Mouse (Mus musculus): ENCODE results near the gene Dgkh. TPM values are rescaled to one million over a fixed set of nuclear protein-coding genes. Genes with fewer than 3 reads are reported as not detected.

The Dgkh gene
- polyA plus RNA-seq, 1 experiment from 2014 or later: 4.6 TPM

GRCm38 (mm10) chr14:78690387-78690786 lies 42.2 kb downstream of the Dgkh start:
- H3K27ac ChIP-seq (ENCODE audit: low read length): peak overlapping the region; percentile 49; the same call in 1 of the 2 replicates
- H3K36me3 ChIP-seq (ENCODE audit: insufficient read depth, low read length): no peaks in the 10 kb centered on the region
- H3K9me3 ChIP-seq (ENCODE audit: low read length): no peaks in the 10 kb centered on the region
- 65% methylated on average over 4 of the region's 4 CpGs for WGBS
- TF ChIP-seq EP300 (IDR thresholded peaks at IDR 0.05): no peak
- TF ChIP-seq CTCF (IDR thresholded peaks at IDR 0.05): no peak
- no peak overlapping the region for H3K4me2 ChIP-seq (replicated peaks; ENCODE audit: low read depth, low read length)
- ATAC-seq (no peak), DNase-seq (ENCODE audit: low spot score) (no peak)
- no peak overlapping the region for H3K9ac ChIP-seq (replicated peaks; ENCODE audit: low read depth)
- H3K27me3 ChIP-seq (replicated peaks; ENCODE audit: insufficient read depth, low read length): no peaks in the 10 kb centered on the region
- no peak overlapping the region for H3K4me3 ChIP-seq (ENCODE audit: low read depth, low read length)
- H3K4me1 ChIP-seq (ENCODE audit: insufficient read depth, low read depth, low read length): no peaks in the 10 kb centered on the region

GRCm38 (mm10) chr14:78689950-78690349 lies 42.6 kb downstream of the Dgkh start:
- no peak for TF ChIP-seq EP300 (IDR thresholded peaks at IDR 0.05)
- H3K27me3 ChIP-seq (replicated peaks; ENCODE audit: insufficient read depth, low read length): no peaks in the 10 kb centered on the region
- H3K4me1 ChIP-seq (ENCODE audit: insufficient read depth, low read depth, low read length): no peaks in the 10 kb centered on the region
- no peak overlapping the region for H3K9ac ChIP-seq (replicated peaks; ENCODE audit: low read depth)
- no peak for DNase-seq (ENCODE audit: low spot score)
- no peaks in the 10 kb centered on the region for H3K36me3 ChIP-seq (ENCODE audit: insufficient read depth, low read length)
- ATAC-seq: no peak
- no peak overlapping the region for H3K4me3 ChIP-seq (ENCODE audit: low read depth, low read length)
- H3K27ac ChIP-seq (ENCODE audit: low read length): no peak overlapping the region
- 91% methylated on average over 9 of the region's 9 CpGs for WGBS
- no peaks in the 10 kb centered on the region for H3K9me3 ChIP-seq (ENCODE audit: low read length)
- H3K4me2 ChIP-seq (replicated peaks; ENCODE audit: low read depth, low read length): no peak overlapping the region

DNA sequence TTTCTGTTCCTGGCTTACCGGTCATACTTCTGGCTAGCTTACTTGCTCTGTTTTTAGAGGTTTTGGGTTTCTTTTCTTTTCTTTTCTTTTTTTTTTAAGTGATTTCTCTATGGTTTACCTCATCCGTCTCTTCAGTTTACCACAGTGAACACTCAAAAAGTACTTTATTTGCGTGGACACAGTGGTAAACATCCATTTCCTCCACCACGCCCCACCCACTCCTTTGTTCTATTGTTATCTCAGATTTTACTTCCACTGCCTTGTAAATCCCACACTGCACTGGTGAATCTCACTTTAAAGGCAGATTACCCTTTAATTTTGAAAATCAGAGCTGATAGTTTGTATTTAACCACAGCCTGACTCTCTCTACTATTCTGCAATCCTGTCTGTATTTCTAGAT lies 44.9 kb downstream of the Dgkh start:
- H3K4me3 ChIP-seq (ENCODE audit: low read depth, low read length): no peak overlapping the region
- peak; percentile 43 for ATAC-seq
- no peaks in the 10 kb centered on the region for H3K27me3 ChIP-seq (replicated peaks; ENCODE audit: insufficient read depth, low read length)
- no peak overlapping the region for H3K4me2 ChIP-seq (replicated peaks; ENCODE audit: low read depth, low read length)
- DNase-seq (ENCODE audit: low spot score): peak; percentile 63
- no peak overlapping the region for H3K9ac ChIP-seq (replicated peaks; ENCODE audit: low read depth)
- H3K27ac ChIP-seq (ENCODE audit: low read length): peak overlapping the region; percentile 83
- H3K4me1 ChIP-seq (ENCODE audit: insufficient read depth, low read depth, low read length): no peaks in the 10 kb centered on the region
- TF ChIP-seq CTCF (IDR thresholded peaks at IDR 0.05) (no peak), EP300 (IDR thresholded peaks at IDR 0.05) (peak; percentile 84)
- no peaks in the 10 kb centered on the region for H3K36me3 ChIP-seq (ENCODE audit: insufficient read depth, low read length)
- H3K9me3 ChIP-seq (ENCODE audit: low read length): no peaks in the 10 kb centered on the region
- 56% methylated on average over 4 of the region's 4 CpGs for WGBS

GRCm38 (mm10) chr14:78686701-78687100 lies 45.9 kb downstream of the Dgkh start:
- no peak for ATAC-seq

DNA sequence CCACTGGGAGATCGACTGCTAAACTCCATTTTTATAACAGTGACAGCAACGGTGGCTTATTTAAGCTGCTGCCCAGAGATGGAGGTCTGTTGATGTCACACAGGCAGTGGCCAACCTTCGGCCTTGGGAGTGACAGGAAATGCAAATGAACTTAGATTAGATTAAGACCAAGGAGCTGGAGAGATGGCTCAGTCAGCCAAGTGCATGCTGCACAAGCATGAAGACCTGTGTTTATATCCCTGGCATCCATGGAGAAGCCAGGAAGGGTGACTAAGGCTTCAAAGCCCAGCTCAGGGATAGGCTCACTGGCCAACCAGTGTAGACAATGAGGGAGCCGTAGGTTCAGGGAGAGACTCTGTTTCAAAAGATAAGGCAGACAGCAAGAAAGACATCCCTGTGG lies 48.4 kb downstream of the Dgkh start:
- peak; percentile 90 for ATAC-seq

More at GRCm38 (mm10) chr14:78686701-78687100, 45.9 kb downstream of the Dgkh start:
- WGBS: 93% methylated on average over 6 of the region's 6 CpGs
- Histone ChIP-seq H3K9me3 (ENCODE audit: low read length) (no peaks in the 10 kb centered on the region), H3K4me1 (ENCODE audit: insufficient read depth, low read depth, low read length) (no peaks in the 10 kb centered on the region), H3K4me2 (replicated peaks; ENCODE audit: low read depth, low read length) (no peak overlapping the region), H3K9ac (replicated peaks; ENCODE audit: low read depth) (no peak overlapping the region), H3K4me3 (ENCODE audit: low read depth, low read length) (no peak overlapping the region), H3K27ac (ENCODE audit: low read length) (no peak overlapping the region), H3K36me3 (ENCODE audit: insufficient read depth, low read length) (no peaks in the 10 kb centered on the region), H3K27me3 (replicated peaks; ENCODE audit: insufficient read depth, low read length) (no peaks in the 10 kb centered on the region)
- no peak for DNase-seq (ENCODE audit: low spot score)
- no peak for TF ChIP-seq EP300 (IDR thresholded peaks at IDR 0.05)
- TF ChIP-seq CTCF (IDR thresholded peaks at IDR 0.05): no peak

DNA sequence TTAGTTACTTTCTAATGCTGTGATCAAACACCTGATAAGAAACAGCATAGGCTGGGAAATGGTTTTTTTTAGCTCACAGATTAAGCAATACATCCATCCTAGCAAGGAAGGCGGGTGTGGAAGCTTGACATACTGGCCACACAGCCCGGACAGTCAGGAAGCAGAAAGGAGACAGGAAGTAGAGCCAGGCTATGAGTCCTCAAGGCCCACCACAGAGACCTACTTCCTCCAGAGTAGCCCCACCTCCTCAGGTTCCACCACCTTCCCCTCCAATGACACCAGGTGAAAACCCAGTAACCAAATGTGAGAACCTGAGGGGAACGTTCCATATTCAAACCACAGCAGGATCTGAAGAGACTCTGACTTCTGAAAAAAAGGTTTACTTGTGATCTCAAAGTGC lies 53.6 kb downstream of the Dgkh start:
- ATAC-seq (peak; percentile 60), DNase-seq (ENCODE audit: low spot score) (peak; percentile 47)
- H3K4me1 ChIP-seq (ENCODE audit: insufficient read depth, low read depth, low read length): peaks cover 11% of the 10 kb centered on the region; the same call in 1 of the 2 replicates
- no peak overlapping the region for H3K4me2 ChIP-seq (replicated peaks; ENCODE audit: low read depth, low read length)
- no peak overlapping the region for H3K9ac ChIP-seq (replicated peaks; ENCODE audit: low read depth)
- no peak overlapping the region for H3K4me3 ChIP-seq (ENCODE audit: low read depth, low read length)
- H3K27ac ChIP-seq (ENCODE audit: low read length): peak overlapping the region; percentile 77
- no peak for TF ChIP-seq EP300 (IDR thresholded peaks at IDR 0.05)
- no peak for TF ChIP-seq CTCF (IDR thresholded peaks at IDR 0.05)
- no peaks in the 10 kb centered on the region for H3K27me3 ChIP-seq (replicated peaks; ENCODE audit: insufficient read depth, low read length)
- H3K9me3 ChIP-seq (ENCODE audit: low read length): no peaks in the 10 kb centered on the region
- no peaks in the 10 kb centered on the region for H3K36me3 ChIP-seq (ENCODE audit: insufficient read depth, low read length)
- WGBS: 49% methylated on average over 3 of the region's 3 CpGs

More for the DNA sequence above, 48.4 kb downstream of the Dgkh start:
- DNase-seq (ENCODE audit: low spot score): peak; percentile 64
- Histone ChIP-seq H3K27ac (ENCODE audit: low read length) (0 out of 2 replicates have a peak overlapping the region, but pooled peaks have one; percentile 54), H3K27me3 (replicated peaks; ENCODE audit: insufficient read depth, low read length) (no peaks in the 10 kb centered on the region), H3K36me3 (ENCODE audit: insufficient read depth, low read length) (no peaks in the 10 kb centered on the region), H3K9me3 (ENCODE audit: low read length) (no peaks in the 10 kb centered on the region), H3K4me1 (ENCODE audit: insufficient read depth, low read depth, low read length) (no peaks in the 10 kb centered on the region), H3K4me2 (replicated peaks; ENCODE audit: low read depth, low read length) (no peak overlapping the region), H3K4me3 (ENCODE audit: low read depth, low read length) (no peak overlapping the region), H3K9ac (replicated peaks; ENCODE audit: low read depth) (no peak overlapping the region)
- WGBS: 41% methylated on average over 4 of the region's 4 CpGs
- TF ChIP-seq CTCF (IDR thresholded peaks at IDR 0.05): no peak
- peak; percentile 73 for TF ChIP-seq EP300 (IDR thresholded peaks at IDR 0.05)

Data from lung, postnatal 0 days (tissue).